Mouse (Mus musculus): ENCODE measurements at regions not wholly inside any gene's neighbourhood (a gene's known extent, or its start where the extent isn't known, plus 50 kb on each side); places are given as distances from the start of the nearest gene placed in this dataset.
A peak's percentile ranks its signal among the peaks of the same experiment; 100 is the strongest.

- peak; percentile 37 to 70 for DNase-seq (ENCODE audit: inconsistent age in 2 of 2, low spot score in 1 of 2)
Measured at GRCm38 (mm10) chr12:32487883-32488577, 109.5 kb downstream of the Ccdc71l start.

GRCm38 (mm10) chr12:32488578-32488892 lies 110.0 kb downstream of the Ccdc71l start:
- DNase-seq (ENCODE audit: inconsistent age in 2 of 2, low spot score in 1 of 2): no peak

- no peak for DNase-seq (ENCODE audit: inconsistent age in 2 of 2, low spot score in 1 of 2)
Measured at GRCm38 (mm10) chr12:32489415-32490139, 111.1 kb downstream of the Ccdc71l start.

- no peak for DNase-seq (ENCODE audit: inconsistent age in 2 of 2, low spot score in 1 of 2)
Measured at GRCm38 (mm10) chr12:32504196-32504595, 125.7 kb downstream of the Ccdc71l start.

- DNase-seq (ENCODE audit: inconsistent age in 2 of 2, low spot score in 1 of 2): no peak
Measured at GRCm38 (mm10) chr12:32508671-32509070, 130.2 kb downstream of the Ccdc71l start.

GRCm38 (mm10) chr12:32525586-32525985 lies 147.1 kb downstream of the Ccdc71l start:
- no peak for DNase-seq (ENCODE audit: inconsistent age in 2 of 2, low spot score in 1 of 2)

- no peak for DNase-seq (ENCODE audit: inconsistent age in 2 of 2, low spot score in 1 of 2)
Measured at GRCm38 (mm10) chr12:32531216-32531615, 152.7 kb downstream of the Ccdc71l start.

GRCm38 (mm10) chr12:32533641-32534040 lies 155.1 kb downstream of the Ccdc71l start:
- peak; percentile 10 to 62 for DNase-seq (ENCODE audit: inconsistent age in 2 of 2, low spot score in 1 of 2)

- no peak for DNase-seq (ENCODE audit: inconsistent age in 2 of 2, low spot score in 1 of 2)
Measured at GRCm38 (mm10) chr12:32545466-32545865, 167.0 kb downstream of the Ccdc71l start.

- no peak for DNase-seq (ENCODE audit: inconsistent age in 2 of 2, low spot score in 1 of 2)
Measured at GRCm38 (mm10) chr12:32546356-32546755, 167.9 kb downstream of the Ccdc71l start.

GRCm38 (mm10) chr12:32553793-32554192 lies 175.3 kb downstream of the Ccdc71l start:
- no peak for DNase-seq (ENCODE audit: inconsistent age in 2 of 2, low spot score in 1 of 2)

GRCm38 (mm10) chr12:32567777-32568176 lies 189.3 kb downstream of the Ccdc71l start:
- DNase-seq (ENCODE audit: inconsistent age in 2 of 2, low spot score in 1 of 2): peak in 1 of 2 experiments; percentile 26

GRCm38 (mm10) chr12:32581304-32581703 lies 202.8 kb downstream of the Ccdc71l start:
- DNase-seq (ENCODE audit: inconsistent age in 2 of 2, low spot score in 1 of 2): no peak

GRCm38 (mm10) chr12:32602131-32602815 lies 217.1 kb upstream of the Nampt start:
- DNase-seq (ENCODE audit: inconsistent age in 2 of 2, low spot score in 1 of 2): no peak

- DNase-seq (ENCODE audit: inconsistent age in 2 of 2, low spot score in 1 of 2): no peak
Measured at GRCm38 (mm10) chr12:32605353-32605752, 214.0 kb upstream of the Nampt start.

GRCm38 (mm10) chr12:32615000-32615399 lies 204.3 kb upstream of the Nampt start:
- peak in 1 of 2 experiments; percentile 58 for DNase-seq (ENCODE audit: inconsistent age in 2 of 2, low spot score in 1 of 2)

- DNase-seq (ENCODE audit: inconsistent age in 2 of 2, low spot score in 1 of 2): peak; percentile 77 to 90
Measured at GRCm38 (mm10) chr12:32616086-32616485, 203.3 kb upstream of the Nampt start.

GRCm38 (mm10) chr12:32617031-32617430 lies 202.3 kb upstream of the Nampt start:
- peak in 1 of 2 experiments; percentile 58 for DNase-seq (ENCODE audit: inconsistent age in 2 of 2, low spot score in 1 of 2)

GRCm38 (mm10) chr12:32619830-32620229 lies 199.5 kb upstream of the Nampt start:
- no peak for DNase-seq (ENCODE audit: inconsistent age in 2 of 2, low spot score in 1 of 2)

GRCm38 (mm10) chr12:32621739-32622138 lies 197.6 kb upstream of the Nampt start:
- DNase-seq (ENCODE audit: inconsistent age in 2 of 2, low spot score in 1 of 2): peak; percentile 66 to 77

GRCm38 (mm10) chr12:32628552-32628951 lies 190.8 kb upstream of the Nampt start:
- no peak for DNase-seq (ENCODE audit: inconsistent age in 2 of 2, low spot score in 1 of 2)

GRCm38 (mm10) chr12:32632935-32633334 lies 186.4 kb upstream of the Nampt start:
- no peak for DNase-seq (ENCODE audit: inconsistent age in 2 of 2, low spot score in 1 of 2)

Measured in adrenal gland, adult (tissue).